Mouse (Mus musculus): ENCODE data around the gene Lrat.

Gene Lrat

GRCm38 (mm10) chr3:82903613-82904205 lies at the start of gene Lrat:
TSS of gene Lrat (minus strand) at chr3:82903973.
- DNase-seq (ENCODE audit: low read depth, low spot score): no peak

GRCm38 (mm10) chr3:82952173-82952962 lies 48.6 kb upstream of the Lrat start:
- no peak for DNase-seq (ENCODE audit: low read depth, low spot score)

GRCm38 (mm10) chr3:82950639-82951038 lies 46.9 kb upstream of the Lrat start:
- no peak for DNase-seq (ENCODE audit: low read depth, low spot score)

- DNase-seq (ENCODE audit: low read depth, low spot score): no peak
These were observed 46.4 kb upstream of the Lrat start for GRCm38 (mm10) chr3:82950208-82950607.

- DNase-seq (ENCODE audit: low read depth, low spot score): no peak
These were observed 42.8 kb upstream of the Lrat start for GRCm38 (mm10) chr3:82946375-82947107.

- DNase-seq (ENCODE audit: low read depth, low spot score): no peak
These were observed 24.1 kb upstream of the Lrat start for GRCm38 (mm10) chr3:82927917-82928316.

- no peak for DNase-seq (ENCODE audit: low read depth, low spot score)
These were observed 11.9 kb upstream of the Lrat start for GRCm38 (mm10) chr3:82915632-82916031.

- DNase-seq (ENCODE audit: low read depth, low spot score): no peak
These were observed 4.9 kb upstream of the Lrat start for GRCm38 (mm10) chr3:82908671-82909070.

- no peak for DNase-seq (ENCODE audit: low read depth, low spot score)
These were observed 587 bp upstream of the Lrat start for GRCm38 (mm10) chr3:82904211-82904908.

GRCm38 (mm10) chr3:82902757-82903612 lies 788 bp downstream of the Lrat start:
- DNase-seq (ENCODE audit: low read depth, low spot score): no peak

- no peak for DNase-seq (ENCODE audit: low read depth, low spot score)
These were observed 14.9 kb downstream of the Lrat start for GRCm38 (mm10) chr3:82888842-82889241.

- DNase-seq (ENCODE audit: low read depth, low spot score): peak; percentile 17
These were observed 26.5 kb downstream of the Lrat start for GRCm38 (mm10) chr3:82877258-82877657.

GRCm38 (mm10) chr3:82876372-82876739 lies 27.4 kb downstream of the Lrat start, which contains the start of gene Rbm46:
TSS of gene Rbm46 (minus strand) at chr3:82876483.
- DNase-seq (ENCODE audit: low read depth, low spot score): peak; percentile 24

GRCm38 (mm10) chr3:82875671-82876371 lies 28.0 kb downstream of the Lrat start:
- no peak for DNase-seq (ENCODE audit: low read depth, low spot score)

GRCm38 (mm10) chr3:82857414-82858077 lies 46.2 kb downstream of the Lrat start:
- DNase-seq (ENCODE audit: low read depth, low spot score): peak; percentile 43

Measured in telencephalon, adult 2 months (tissue).